Mouse (Mus musculus): ENCODE results near the gene Neu1. TPM values are rescaled to one million over a fixed set of nuclear protein-coding genes. Genes with fewer than 3 reads are reported as not detected.

Gene Neu1
- polyA plus RNA-seq, 2 experiments: 9.7 to 10.1 TPM

DNA sequence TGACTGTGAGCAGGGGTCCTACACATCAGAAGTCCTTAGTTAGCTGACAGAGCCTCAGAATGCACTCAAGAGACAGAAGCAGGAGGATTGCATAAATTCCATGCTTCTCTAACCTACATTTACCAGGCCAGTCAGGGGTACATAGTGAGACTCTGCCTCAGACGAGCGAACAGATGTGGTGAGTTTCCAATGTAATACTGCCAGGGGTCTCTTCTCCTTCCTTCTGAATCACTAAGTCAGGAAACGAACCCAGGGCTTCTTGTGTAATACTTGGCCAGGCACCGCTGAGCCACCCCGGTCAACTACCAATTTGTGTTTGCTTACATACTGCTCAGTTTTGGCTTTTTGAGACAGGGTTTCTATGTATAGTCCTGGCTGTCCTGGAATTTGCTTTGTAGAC, 43.1 kb upstream of the Neu1 start:
- Histone ChIP-seq H3K27ac (no peak overlapping the region), H3K4me3 (ENCODE audit: insufficient read depth in 1 of 2, low read depth in 2 of 2, low read length in 2 of 2) (no peak overlapping the region), H3K4me1 (replicated peaks; ENCODE audit: control insufficient read depth in 2 of 2, insufficient read depth in 2 of 2, low read length in 1 of 2) (peaks cover 0 to 20% of the 10 kb centered on the region in 2 experiments; a peak in 3 of 4 replicates), H3K4me2 (ENCODE audit: low read depth) (no peak overlapping the region), H3K9me3 (ENCODE audit: control insufficient read depth, low read length) (no peaks in the 10 kb centered on the region), H3K9ac (replicated peaks) (no peak overlapping the region), H3K36me3 (replicated peaks; ENCODE audit: control insufficient read depth, insufficient read depth, low read depth) (no peaks in the 10 kb centered on the region), H3K27me3 (ENCODE audit: control insufficient read depth, insufficient read depth, low read length) (no peaks in the 10 kb centered on the region)
- ATAC-seq (ENCODE audit: insufficient read depth) (no peak), DNase-seq (ENCODE audit: low read depth in 3 of 3, low spot score in 3 of 3) (no peak)
- TF ChIP-seq CTCF (IDR thresholded peaks at IDR 0.05; ENCODE audit: low read depth): no peak
- TF ChIP-seq EP300 (IDR thresholded peaks at IDR 0.05; ENCODE audit: low read depth): no peak
- WGBS (ENCODE audit: insufficient replicate concordance): 54% methylated on average over 5 of the region's 5 CpGs

DNA sequence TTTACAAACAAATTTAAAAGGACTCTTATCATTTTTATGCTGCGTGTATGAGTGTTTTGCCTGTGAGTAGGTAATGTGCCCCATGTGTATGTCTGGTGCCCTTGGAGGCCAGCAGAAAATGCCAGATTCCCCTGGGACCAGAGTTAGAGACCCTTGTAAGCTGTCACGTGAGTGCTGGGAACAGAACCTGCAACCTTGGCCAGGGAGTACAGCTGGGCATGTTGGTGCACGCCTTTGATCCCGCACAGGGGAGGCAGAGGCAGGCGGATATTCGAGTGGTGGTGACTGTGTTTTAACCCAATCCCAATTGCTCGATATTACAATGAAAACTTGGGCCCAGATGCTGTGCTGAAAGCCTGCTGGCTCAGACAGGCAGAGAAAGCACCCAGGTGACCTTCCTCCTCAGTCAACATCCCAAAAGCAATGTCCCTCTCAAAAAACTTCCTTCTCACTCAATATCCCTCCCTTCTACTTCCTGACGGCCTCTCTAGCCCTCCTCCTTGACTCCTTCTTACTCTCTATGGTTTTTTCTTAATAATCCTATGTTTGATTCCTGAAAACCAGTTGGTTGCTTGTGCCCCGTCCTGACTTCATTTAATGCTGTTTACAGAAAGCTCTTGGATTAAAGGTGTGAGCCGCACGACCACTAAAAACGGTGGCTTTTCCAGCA, 40.8 kb upstream of the Neu1 start:
- no peak overlapping the region for H3K9ac ChIP-seq (replicated peaks)
- 76% methylated on average over 12 of the region's 12 CpGs for WGBS (ENCODE audit: insufficient replicate concordance)
- H3K4me2 ChIP-seq (ENCODE audit: low read depth): no peak overlapping the region
- H3K4me1 ChIP-seq (replicated peaks; ENCODE audit: control insufficient read depth in 2 of 2, insufficient read depth in 2 of 2, low read length in 1 of 2): peaks cover 3 to 13% of the 10 kb centered on the region in 2 experiments
- no peak overlapping the region for H3K27ac ChIP-seq
- no peaks in the 10 kb centered on the region for H3K27me3 ChIP-seq (ENCODE audit: control insufficient read depth, insufficient read depth, low read length)
- no peak for ATAC-seq (ENCODE audit: insufficient read depth)
- no peaks in the 10 kb centered on the region for H3K36me3 ChIP-seq (replicated peaks; ENCODE audit: control insufficient read depth, insufficient read depth, low read depth)
- no peaks in the 10 kb centered on the region for H3K9me3 ChIP-seq (ENCODE audit: control insufficient read depth, low read length)
- H3K4me3 ChIP-seq (ENCODE audit: insufficient read depth in 1 of 2, low read depth in 2 of 2, low read length in 2 of 2): no peak overlapping the region
- TF ChIP-seq CTCF (IDR thresholded peaks at IDR 0.05; ENCODE audit: low read depth): no peak
- no peak for TF ChIP-seq EP300 (IDR thresholded peaks at IDR 0.05; ENCODE audit: low read depth)
- no peak for DNase-seq (ENCODE audit: low read depth in 3 of 3, low spot score in 3 of 3)

DNA sequence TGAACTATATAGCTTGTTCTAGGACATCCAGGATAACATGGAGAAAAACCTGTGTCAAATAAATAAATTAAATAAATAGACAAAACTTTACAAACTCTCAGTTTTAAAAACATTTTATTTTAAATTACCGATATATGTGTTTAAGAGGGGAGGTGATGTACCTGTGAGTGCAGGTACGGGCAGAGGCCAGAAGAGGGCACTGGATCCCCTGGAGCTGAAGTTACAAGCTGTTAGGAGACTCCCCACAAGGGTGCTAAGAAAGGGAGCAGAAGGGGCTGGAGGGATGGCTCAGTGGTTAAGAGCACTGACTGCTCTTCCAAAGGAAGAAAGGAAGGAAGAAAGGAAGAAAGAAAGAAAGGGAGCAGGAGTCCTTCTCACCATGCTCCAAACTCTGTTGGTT, 39.7 kb upstream of the Neu1 start:
- H3K27ac ChIP-seq: no peak overlapping the region
- no peak overlapping the region for H3K9ac ChIP-seq (replicated peaks)
- 85% methylated on average over 2 of the region's 2 CpGs for WGBS (ENCODE audit: insufficient replicate concordance)
- DNase-seq (ENCODE audit: low read depth in 3 of 3, low spot score in 3 of 3): no peak
- peaks cover 3 to 10% of the 10 kb centered on the region in 2 experiments for H3K4me1 ChIP-seq (replicated peaks; ENCODE audit: control insufficient read depth in 2 of 2, insufficient read depth in 2 of 2, low read length in 1 of 2)
- H3K27me3 ChIP-seq (ENCODE audit: control insufficient read depth, insufficient read depth, low read length): no peaks in the 10 kb centered on the region
- H3K4me2 ChIP-seq (ENCODE audit: low read depth): no peak overlapping the region
- ATAC-seq (ENCODE audit: insufficient read depth): no peak
- H3K36me3 ChIP-seq (replicated peaks; ENCODE audit: control insufficient read depth, insufficient read depth, low read depth): no peaks in the 10 kb centered on the region
- no peak for TF ChIP-seq EP300 (IDR thresholded peaks at IDR 0.05; ENCODE audit: low read depth)
- peak; percentile 57 for TF ChIP-seq CTCF (IDR thresholded peaks at IDR 0.05; ENCODE audit: low read depth)
- no peak overlapping the region for H3K4me3 ChIP-seq (ENCODE audit: insufficient read depth in 1 of 2, low read depth in 2 of 2, low read length in 2 of 2)
- H3K9me3 ChIP-seq (ENCODE audit: control insufficient read depth, low read length): no peaks in the 10 kb centered on the region

DNA sequence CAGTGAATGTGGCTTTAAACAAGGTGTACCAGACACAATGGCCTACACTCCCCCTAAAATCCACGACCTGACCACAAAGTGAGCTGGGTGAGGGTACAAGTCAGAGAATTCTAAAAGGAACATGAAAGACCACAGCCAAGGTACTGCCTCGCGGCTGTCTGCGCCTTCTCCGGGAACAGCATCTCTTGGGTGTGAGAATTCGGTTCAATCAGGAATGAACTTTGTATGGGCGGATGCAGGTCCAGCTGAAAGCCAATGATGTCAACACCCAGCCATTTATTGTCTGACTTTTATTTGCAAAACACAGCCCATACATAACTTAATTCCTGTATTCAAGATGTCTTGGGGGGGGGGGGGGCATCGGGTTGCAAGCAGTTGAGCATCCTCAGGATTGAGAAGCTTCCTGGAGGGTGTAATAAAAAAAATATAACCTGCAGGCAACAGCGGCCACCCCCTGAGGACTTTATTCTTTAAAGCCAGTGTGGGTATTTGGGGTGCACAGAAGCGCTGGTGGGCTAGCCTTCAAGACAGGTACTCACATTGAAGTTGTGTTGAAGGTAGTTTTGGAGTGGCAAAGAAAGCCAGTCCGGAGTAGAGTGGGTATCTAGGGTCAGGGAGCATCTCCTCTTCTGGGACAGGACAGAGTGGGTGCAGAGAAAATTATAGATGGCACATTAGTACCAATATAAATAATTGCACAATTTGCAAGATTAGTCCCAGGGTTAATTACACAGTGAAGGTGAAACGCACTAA, 37.8 kb upstream of the Neu1 start:
- H3K27ac ChIP-seq: peak overlapping the region; percentile 46

DNA sequence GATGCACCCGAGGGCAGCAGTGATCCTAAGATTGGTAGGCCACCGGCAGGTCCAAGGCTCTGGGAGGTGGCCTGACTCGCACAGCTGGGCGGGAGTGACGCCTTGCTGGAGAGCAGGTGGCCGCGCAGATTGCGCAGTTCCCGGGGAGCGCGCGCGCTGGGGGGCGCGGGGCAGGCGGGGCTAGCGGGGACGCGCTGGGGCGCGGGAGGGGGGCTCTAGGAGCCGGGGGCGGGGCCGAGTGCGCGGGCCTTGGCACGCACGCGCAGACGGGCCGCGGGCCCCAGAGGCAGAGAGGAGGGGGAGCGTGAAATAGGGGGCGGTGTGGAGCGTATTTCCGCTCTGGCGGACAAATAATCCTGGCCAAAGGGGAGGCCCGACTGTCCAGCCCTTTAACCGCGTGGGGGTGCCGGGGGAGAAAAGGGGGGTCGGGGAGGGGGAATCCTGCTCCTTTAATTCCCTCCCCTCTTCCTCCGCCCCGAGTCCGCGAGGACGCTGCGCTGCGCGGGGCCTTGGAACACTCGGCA, 36.9 kb upstream of the Neu1 start:
- Histone ChIP-seq H3K9me3 (ENCODE audit: control insufficient read depth, low read length) (no peaks in the 10 kb centered on the region), H3K9ac (replicated peaks) (peak overlapping the region; percentile 75), H3K27ac (peak overlapping the region; percentile 50), H3K27me3 (ENCODE audit: control insufficient read depth, insufficient read depth, low read length) (no peaks in the 10 kb centered on the region), H3K36me3 (replicated peaks; ENCODE audit: control insufficient read depth, insufficient read depth, low read depth) (no peaks in the 10 kb centered on the region), H3K4me1 (replicated peaks; ENCODE audit: control insufficient read depth in 2 of 2, insufficient read depth in 2 of 2, low read length in 1 of 2) (peaks cover 9 to 18% of the 10 kb centered on the region in 2 experiments), H3K4me3 (ENCODE audit: insufficient read depth in 1 of 2, low read depth in 2 of 2, low read length in 2 of 2) (peak overlapping the region; percentile 66 to 68), H3K4me2 (ENCODE audit: low read depth) (peak overlapping the region; percentile 96)
- TF ChIP-seq EP300 (IDR thresholded peaks at IDR 0.05; ENCODE audit: low read depth): peak; percentile 68
- 0 out of 2 replicates have a peak, but pooled peaks have one; percentile 11 for TF ChIP-seq CTCF (IDR thresholded peaks at IDR 0.05; ENCODE audit: low read depth)
- WGBS (ENCODE audit: insufficient replicate concordance): under 1% methylated on average over 44 of the region's 51 CpGs
- DNase-seq (ENCODE audit: low read depth in 3 of 3, low spot score in 3 of 3): peak; percentile 76 to 79 (median 79)
- ATAC-seq (ENCODE audit: insufficient read depth): peak; percentile 84

More for the DNA sequence above, 37.8 kb upstream of the Neu1 start:
- Histone ChIP-seq H3K9ac (replicated peaks) (peak overlapping the region; percentile 39; the same call in 1 of the 2 replicates), H3K4me1 (replicated peaks; ENCODE audit: control insufficient read depth in 2 of 2, insufficient read depth in 2 of 2, low read length in 1 of 2) (peaks cover 9 to 18% of the 10 kb centered on the region in 2 experiments), H3K27me3 (ENCODE audit: control insufficient read depth, insufficient read depth, low read length) (no peaks in the 10 kb centered on the region), H3K4me3 (ENCODE audit: insufficient read depth in 1 of 2, low read depth in 2 of 2, low read length in 2 of 2) (peak overlapping the region; percentile 66 to 68), H3K4me2 (ENCODE audit: low read depth) (peak overlapping the region; percentile 96), H3K9me3 (ENCODE audit: control insufficient read depth, low read length) (no peaks in the 10 kb centered on the region), H3K36me3 (replicated peaks; ENCODE audit: control insufficient read depth, insufficient read depth, low read depth) (no peaks in the 10 kb centered on the region)
- TF ChIP-seq EP300 (IDR thresholded peaks at IDR 0.05; ENCODE audit: low read depth) (no peak), CTCF (IDR thresholded peaks at IDR 0.05; ENCODE audit: low read depth) (no peak)
- ATAC-seq (ENCODE audit: insufficient read depth): no peak
- 75% methylated on average over 12 of the region's 12 CpGs for WGBS (ENCODE audit: insufficient replicate concordance)
- DNase-seq (ENCODE audit: low read depth in 3 of 3, low spot score in 3 of 3): no peak

Data from liver, embryonic 14.5 days (tissue).